Mouse (Mus musculus): ENCODE results near the gene Dazap2. TPM values are rescaled to one million over a fixed set of nuclear protein-coding genes. Genes with fewer than 3 reads are reported as not detected.
A peak's percentile ranks its signal among the peaks of the same experiment; 100 is the strongest.
"Not testable (repeated sequence)": the region's sequence is repeated elsewhere in the genome, so short reads cannot be mapped to it uniquely, and the experiment has no call there.

The Dazap2 gene
- polyA plus RNA-seq, 1 experiment, result 121 TPM

DNA sequence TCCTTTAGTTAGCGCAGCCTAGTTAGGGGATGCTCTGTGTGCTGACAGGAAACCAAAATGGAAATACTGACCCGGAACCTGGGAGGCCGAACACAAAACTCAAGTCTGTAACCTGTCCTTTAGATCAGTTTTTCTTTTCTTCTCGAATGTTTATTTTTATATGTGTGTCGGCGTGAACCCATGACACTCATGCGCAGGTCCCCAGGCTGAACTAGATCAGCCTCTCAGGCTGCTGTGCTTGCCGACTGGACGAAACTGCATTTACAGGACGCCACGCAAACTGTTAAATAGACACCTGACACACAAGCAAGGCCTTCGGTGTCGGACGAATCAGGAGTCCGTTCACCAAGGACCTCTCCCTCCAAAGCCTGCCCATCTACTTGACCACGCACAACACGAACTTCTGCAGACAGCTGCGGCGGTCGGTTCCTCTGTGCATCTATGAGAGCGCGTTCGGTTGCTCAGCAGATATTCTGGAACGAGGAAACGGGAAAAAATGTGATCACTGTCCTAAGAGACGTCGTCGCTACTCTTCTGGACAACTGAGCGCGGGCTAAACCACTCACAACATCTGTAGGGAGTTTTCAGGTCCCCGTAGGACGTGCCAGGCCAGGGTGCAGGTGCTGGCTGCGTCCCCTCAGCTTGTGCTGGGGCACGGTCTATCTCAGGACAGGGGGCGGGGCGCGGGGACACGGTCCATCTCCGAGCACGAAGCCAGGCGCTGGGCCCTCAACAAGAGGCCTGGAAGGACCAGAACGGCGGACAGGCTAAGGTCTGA lies 742 bp upstream of the Dazap2 start:
- 13% methylated on average over 43 of the region's 43 CpGs for WGBS
- TF ChIP-seq CTCF (IDR thresholded peaks at IDR 0.05; ENCODE audit: control insufficient read depth, insufficient read depth, low read length), result no peak
- TF ChIP-seq POLR2A (IDR thresholded peaks at IDR 0.05; ENCODE audit: borderline replicate concordance, control insufficient read depth, low read depth, low read length), result no peak
- peaks cover 5% of the 10 kb centered on the region; the same call in 1 of the 2 replicates for H3K4me1 ChIP-seq (ENCODE audit: control insufficient read depth, insufficient read depth, low read length)
- H3K27ac ChIP-seq (ENCODE audit: control insufficient read depth, insufficient read depth, low read depth, low read length, poor library complexity), result peak overlapping the region; percentile 96
- H3K4me3 ChIP-seq (replicated peaks; ENCODE audit: control insufficient read depth, low read depth, low read length), result peak overlapping the region; percentile 91

DNA sequence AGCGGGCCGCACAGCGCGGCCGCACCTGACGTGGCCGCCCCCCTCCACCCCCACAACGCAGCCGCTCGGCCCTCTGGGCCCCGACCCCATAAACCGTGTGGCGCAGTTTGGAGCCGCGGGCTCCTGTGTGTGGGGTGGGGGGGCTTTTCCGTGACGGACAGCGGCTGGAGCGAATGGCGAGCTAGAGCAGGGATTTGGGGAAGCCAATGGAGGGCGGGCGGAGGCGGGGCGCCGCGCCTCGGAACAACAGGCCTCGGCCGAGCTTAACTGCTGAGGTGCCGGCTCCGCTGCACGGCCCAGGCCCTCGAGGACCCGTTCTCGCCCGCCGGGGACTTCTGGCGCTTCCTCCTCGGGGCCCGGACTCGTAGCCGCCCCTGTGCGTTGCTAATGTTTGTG lies 674 bp downstream of the Dazap2 start:
- Histone ChIP-seq H3K4me3 (replicated peaks; ENCODE audit: control insufficient read depth, low read depth, low read length) (peak overlapping the region; percentile 65), H3K27ac (ENCODE audit: control insufficient read depth, insufficient read depth, low read depth, low read length, poor library complexity) (peak overlapping the region; percentile 96), H3K4me1 (ENCODE audit: control insufficient read depth, insufficient read depth, low read length) (peaks cover 5% of the 10 kb centered on the region; the same call in 1 of the 2 replicates)
- under 1% methylated on average over 37 of the region's 43 CpGs for WGBS
- no peak for TF ChIP-seq CTCF (IDR thresholded peaks at IDR 0.05; ENCODE audit: control insufficient read depth, insufficient read depth, low read length)
- TF ChIP-seq POLR2A (IDR thresholded peaks at IDR 0.05; ENCODE audit: borderline replicate concordance, control insufficient read depth, low read depth, low read length), result no peak; the same call in 1 of the 2 replicates

DNA sequence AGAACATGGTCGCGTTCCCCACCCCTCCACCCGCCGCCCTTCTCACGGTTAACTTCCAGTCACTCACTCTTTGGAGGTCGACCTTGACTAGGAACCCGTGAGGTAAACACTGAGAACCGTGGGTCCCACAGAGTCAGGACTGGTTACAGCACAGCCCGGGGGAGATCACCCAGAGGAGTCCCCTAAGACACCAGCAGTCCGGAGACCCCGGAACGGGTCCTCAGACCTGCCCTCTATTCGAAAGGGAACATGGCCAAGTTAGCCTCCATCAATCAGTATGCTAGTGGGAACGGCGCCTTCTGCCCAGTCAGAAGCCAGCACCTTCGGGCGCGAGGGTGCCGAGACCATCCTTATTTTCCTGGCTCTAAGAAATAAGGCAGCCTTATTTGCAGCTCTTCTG lies 1.1 kb downstream of the Dazap2 start:
- Histone ChIP-seq H3K4me3 (replicated peaks; ENCODE audit: control insufficient read depth, low read depth, low read length) (peak overlapping the region; percentile 65), H3K4me1 (ENCODE audit: control insufficient read depth, insufficient read depth, low read length) (peaks cover 5% of the 10 kb centered on the region; the same call in 1 of the 2 replicates), H3K27ac (ENCODE audit: control insufficient read depth, insufficient read depth, low read depth, low read length, poor library complexity) (peak overlapping the region; percentile 96)
- WGBS, result under 1% methylated on average over 19 of the region's 19 CpGs
- TF ChIP-seq POLR2A (IDR thresholded peaks at IDR 0.05; ENCODE audit: borderline replicate concordance, control insufficient read depth, low read depth, low read length) (no peak), CTCF (IDR thresholded peaks at IDR 0.05; ENCODE audit: control insufficient read depth, insufficient read depth, low read length) (no peak)

DNA sequence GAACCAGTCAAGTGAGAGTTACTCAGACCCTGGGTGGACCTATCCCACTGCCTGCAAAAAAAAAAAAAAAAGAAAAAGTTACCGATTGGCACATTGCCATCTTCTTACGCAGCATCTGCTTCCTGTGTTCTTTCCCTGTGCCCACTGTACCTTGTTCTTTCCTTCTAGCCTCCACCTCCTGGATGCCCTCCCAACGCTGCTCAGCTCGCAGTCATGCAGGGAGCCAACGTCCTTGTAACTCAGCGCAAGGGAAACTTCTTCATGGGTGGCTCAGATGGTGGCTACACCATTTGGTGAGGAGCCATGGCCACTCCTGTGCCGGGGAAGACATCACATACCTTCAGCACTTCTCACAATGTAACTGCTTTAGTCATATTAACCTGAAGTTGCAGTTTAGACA lies 4.1 kb downstream of the Dazap2 start:
- TF ChIP-seq POLR2A (IDR thresholded peaks at IDR 0.05; ENCODE audit: borderline replicate concordance, control insufficient read depth, low read depth, low read length), result no peak
- 45% methylated on average over 7 of the region's 7 CpGs for WGBS
- Histone ChIP-seq H3K27ac (ENCODE audit: control insufficient read depth, insufficient read depth, low read depth, low read length, poor library complexity) (no peak overlapping the region), H3K4me3 (replicated peaks; ENCODE audit: control insufficient read depth, low read depth, low read length) (no peak overlapping the region), H3K4me1 (ENCODE audit: control insufficient read depth, insufficient read depth, low read length) (peaks cover 5% of the 10 kb centered on the region; the same call in 1 of the 2 replicates)

DNA sequence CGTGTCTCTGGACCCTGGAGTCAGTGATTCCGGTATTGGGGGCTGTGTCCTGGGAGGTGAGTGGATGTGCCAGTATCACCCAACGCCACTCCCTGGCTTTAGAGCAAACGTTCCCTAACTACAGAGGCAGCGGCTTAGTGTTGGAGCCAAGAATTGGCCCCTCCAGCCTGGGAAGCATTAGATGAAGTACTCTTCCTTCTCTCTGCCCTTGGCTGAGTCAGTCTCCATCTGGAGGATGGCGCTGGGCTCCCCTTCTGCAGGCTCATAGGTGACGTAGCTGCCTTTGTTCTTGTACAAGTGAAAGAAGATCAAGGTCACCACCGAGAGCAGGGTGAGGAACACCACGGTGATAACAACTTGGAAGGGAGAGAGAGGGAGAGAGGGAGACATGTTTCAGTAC lies 6.5 kb downstream of the Dazap2 start:
- H3K27ac ChIP-seq (ENCODE audit: control insufficient read depth, insufficient read depth, low read depth, low read length, poor library complexity); H3K4me1 ChIP-seq (ENCODE audit: control insufficient read depth, insufficient read depth, low read length); H3K4me3 ChIP-seq (replicated peaks; ENCODE audit: control insufficient read depth, low read depth, low read length): not testable (repeated sequence)
- 58% methylated on average over 9 of the region's 9 CpGs for WGBS

DNA sequence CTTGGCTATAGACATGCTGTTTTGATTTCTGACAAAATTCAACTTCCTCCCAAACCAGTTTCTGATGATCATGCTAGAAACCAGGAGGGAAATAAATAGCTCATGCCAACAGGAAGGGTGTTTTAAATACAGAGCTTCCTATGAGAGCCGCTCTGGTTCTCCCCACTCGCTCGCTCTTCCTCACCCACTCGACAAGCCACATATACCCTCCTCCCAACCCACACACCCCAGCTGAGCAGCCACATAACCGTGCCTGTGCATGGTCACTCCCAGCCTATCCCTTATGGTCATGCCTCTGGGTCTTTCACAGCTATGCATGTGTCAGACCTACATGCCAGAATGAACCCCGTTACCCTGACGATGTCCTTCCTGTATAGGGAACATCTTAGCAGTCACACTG lies 7.0 kb downstream of the Dazap2 start:
- WGBS, result 21% methylated on average over 7 of the region's 7 CpGs
- no peak overlapping the region; the same call in 1 of the 2 replicates for H3K27ac ChIP-seq (ENCODE audit: control insufficient read depth, insufficient read depth, low read depth, low read length, poor library complexity)

DNA sequence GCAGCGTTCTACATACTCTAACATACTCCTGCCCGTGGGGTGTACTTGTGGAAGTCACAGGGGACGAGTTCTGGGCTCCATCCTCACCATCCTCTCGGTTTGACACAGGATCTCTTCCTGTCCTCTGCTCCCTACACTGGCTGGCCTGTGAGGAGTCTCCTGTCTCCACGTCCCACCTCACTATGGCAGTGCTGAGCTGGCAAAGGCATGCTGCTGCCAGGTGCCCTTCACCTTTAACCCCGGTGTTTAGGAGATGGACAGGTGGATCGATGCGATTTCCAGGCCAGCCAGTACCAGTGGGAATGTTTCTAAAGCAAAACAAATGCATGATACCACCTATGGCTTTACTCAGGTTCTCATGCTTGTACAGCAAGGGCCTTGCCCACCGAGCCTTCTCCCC lies 8.6 kb downstream of the Dazap2 start:
- TF ChIP-seq POLR2A (IDR thresholded peaks at IDR 0.05; ENCODE audit: borderline replicate concordance, control insufficient read depth, low read depth, low read length) (no peak), CTCF (IDR thresholded peaks at IDR 0.05; ENCODE audit: control insufficient read depth, insufficient read depth, low read length) (no peak)
- 90% methylated on average over 9 of the region's 9 CpGs for WGBS
- Histone ChIP-seq H3K4me3 (replicated peaks; ENCODE audit: control insufficient read depth, low read depth, low read length) (no peak overlapping the region), H3K27ac (ENCODE audit: control insufficient read depth, insufficient read depth, low read depth, low read length, poor library complexity) (no peak overlapping the region), H3K4me1 (ENCODE audit: control insufficient read depth, insufficient read depth, low read length) (0 out of 2 replicates have a peak, but pooled peaks cover 1% of the 10 kb centered on the region)

More for the DNA sequence above, 7.0 kb downstream of the Dazap2 start:
- no peak overlapping the region for H3K4me3 ChIP-seq (replicated peaks; ENCODE audit: control insufficient read depth, low read depth, low read length)
- 0 out of 2 replicates have a peak, but pooled peaks cover 1% of the 10 kb centered on the region for H3K4me1 ChIP-seq (ENCODE audit: control insufficient read depth, insufficient read depth, low read length)
- no peak for TF ChIP-seq CTCF (IDR thresholded peaks at IDR 0.05; ENCODE audit: control insufficient read depth, insufficient read depth, low read length)
- no peak for TF ChIP-seq POLR2A (IDR thresholded peaks at IDR 0.05; ENCODE audit: borderline replicate concordance, control insufficient read depth, low read depth, low read length)

DNA sequence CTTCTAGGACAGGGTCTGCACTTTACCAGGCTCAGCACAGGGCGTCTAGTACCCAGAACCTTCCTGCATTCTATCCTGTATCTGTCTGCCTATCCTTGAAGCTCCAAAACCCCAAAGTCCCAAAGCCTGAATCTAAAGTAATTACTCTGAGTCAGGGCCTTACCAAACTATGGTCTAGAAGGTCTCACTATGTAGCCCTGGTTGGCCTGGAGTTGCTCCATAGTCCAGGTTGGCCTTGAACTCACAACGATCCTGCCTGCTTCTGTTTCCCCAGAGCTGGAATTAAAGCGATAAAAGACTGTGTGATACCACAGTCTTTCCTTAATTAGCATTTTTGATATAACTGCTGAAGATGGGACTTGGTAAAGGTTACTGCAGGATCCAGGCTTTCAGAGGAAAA lies 9.3 kb downstream of the Dazap2 start:
- WGBS, result 89% methylated on average over 3 of the region's 3 CpGs
- TF ChIP-seq CTCF (IDR thresholded peaks at IDR 0.05; ENCODE audit: control insufficient read depth, insufficient read depth, low read length) (no peak), POLR2A (IDR thresholded peaks at IDR 0.05; ENCODE audit: borderline replicate concordance, control insufficient read depth, low read depth, low read length) (no peak)
- no peak overlapping the region for H3K27ac ChIP-seq (ENCODE audit: control insufficient read depth, insufficient read depth, low read depth, low read length, poor library complexity)
- H3K4me1 ChIP-seq (ENCODE audit: control insufficient read depth, insufficient read depth, low read length), result 0 out of 2 replicates have a peak, but pooled peaks cover 1% of the 10 kb centered on the region
- H3K4me3 ChIP-seq (replicated peaks; ENCODE audit: control insufficient read depth, low read depth, low read length), result no peak overlapping the region
